Mouse (Mus musculus) liver, embryonic 14.5 days (tissue): ENCODE measurements around the gene Oard1.

Experiments used
- CTCF ChIP-seq: IDR thresholded peaks from 2 replicates; pipeline ENCODE4 v1.5.1; 2016; ENCODE audit warnings: antibody characterized with exemption, low read depth, control low read depth
- EP300 ChIP-seq: IDR thresholded peaks from 2 replicates; pipeline ENCODE4 v1.6.1; 2016; ENCODE audit warnings: antibody characterized with exemption, low read depth

- TF ChIP-seq CTCF = no peak
- no peak for TF ChIP-seq EP300
Measured at GRCm38 (mm10) chr17:48376102-48376501, 33.7 kb upstream of the Oard1 start.
